In the genomic region with DNA sequence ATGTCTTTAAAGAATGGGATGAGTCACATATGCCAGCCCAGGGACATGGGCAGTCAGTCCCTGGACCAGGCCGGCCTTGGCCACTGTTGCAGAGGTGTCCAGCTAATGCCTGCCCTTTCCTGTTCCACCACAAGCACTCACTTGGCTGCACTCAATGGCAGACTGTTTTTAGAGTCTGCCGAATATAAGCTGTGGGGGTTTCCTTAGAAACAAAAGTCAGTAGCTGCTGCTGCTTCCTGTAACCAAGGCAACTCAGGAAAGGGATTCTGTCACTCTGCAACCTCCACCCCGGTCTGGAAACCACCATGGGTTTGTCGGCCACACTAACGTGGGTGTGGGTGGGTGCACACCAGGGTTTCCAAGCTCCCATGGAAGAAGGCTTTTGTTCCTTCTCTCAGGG, we compare ENCODE assay signal across 7 mouse cellular contexts.
DNase-seq lines count a peak whose midpoint lies in the region; ATAC-seq and TF ChIP-seq lines count a peak whose summit lies in the region.

No protein-coding gene starts in this region.

- no peaks in the 10 kb centered on the region for H3K27me3 ChIP-seq in CH12.LX (replicated peaks)
- no peaks in the 10 kb centered on the region for H3K27me3 ChIP-seq in kidney, postnatal 0 days (ENCODE audit: insufficient read depth, low read length)
- H3K27me3 ChIP-seq in splenic B cell, adult 2 months (ENCODE audit: control insufficient read depth, insufficient read depth, low read length, poor library complexity, severe bottlenecking): no peaks in the 10 kb centered on the region

- peaks cover 28 to 86% of the 10 kb centered on the region in 2 experiments for H3K4me1 ChIP-seq in CH12.LX (ENCODE audit: control insufficient read depth in 1 of 2, insufficient read depth in 2 of 2)
- peaks cover 13% of the 10 kb centered on the region for H3K4me1 ChIP-seq in kidney, postnatal 0 days (replicated peaks; ENCODE audit: insufficient read depth, low read length)

- in situ Hi-C loops in CH12.LX (cut with MboI; ENCODE audit: low pct_ligation_motif_present, low pct_unique_long_range_greater_than_20kb, low sequenced_read_pairs): no loop called here

- peak; percentile 51 to 62 for DNase-seq in B cell, adult 2 months
- peak; percentile 47 for DNase-seq in CH12.LX (ENCODE audit: extremely low read depth)
- peak; percentile 76 to 82 for DNase-seq in frontal cortex, postnatal 36 days (ENCODE audit: low spot score in 2 of 2)
- peak; percentile 69 for DNase-seq in kidney, postnatal 0 days (ENCODE audit: low spot score)
- peak; percentile 68 for DNase-seq in splenic B cell, adult 2 months (ENCODE audit: low read depth, low spot score)
- no peak for DNase-seq in cerebellum, postnatal 4 days (ENCODE audit: low spot score in 2 of 2)

- H3K36me3 ChIP-seq in CH12.LX (replicated peaks in 1 of 2; ENCODE audit: control insufficient read depth in 1 of 2, insufficient read depth in 1 of 2, low read length in 1 of 2) (peaks cover 0 to 51% of the 10 kb centered on the region in 2 experiments), macrophage (ENCODE audit: inconsistent target) (no peaks in the 10 kb centered on the region)
- no peaks in the 10 kb centered on the region for H3K36me3 ChIP-seq in kidney, postnatal 0 days (ENCODE audit: insufficient read depth, low read length)
- H3K36me3 ChIP-seq in splenic B cell, adult 2 months (ENCODE audit: control insufficient read depth, insufficient read depth, low read length, poor library complexity, severe bottlenecking): no peaks in the 10 kb centered on the region

- no peak overlapping the region; the same call in 1 of the 2 replicates for H3K4me2 ChIP-seq in CH12.LX (ENCODE audit: insufficient read depth, low read depth, poor library complexity, severe bottlenecking)
- H3K4me2 ChIP-seq in kidney, postnatal 0 days (ENCODE audit: low read length): no peak overlapping the region

- TF ChIP-seq RAD21 in CH12.LX (IDR thresholded peaks at IDR 0.05; ENCODE audit: low read depth, low read length): no peak

- H3K79me2 ChIP-seq in CH12.LX (replicated peaks; ENCODE audit: control insufficient read depth, extremely low read depth, insufficient read depth, poor library complexity, severe bottlenecking) (peaks cover 28% of the 10 kb centered on the region), macrophage (ENCODE audit: inconsistent target) (peaks cover 100% of the 10 kb centered on the region)

- dilution Hi-C loops in CH12.LX (cut with MboI; ENCODE audit: extremely low pct_ligation_motif_present, extremely low pct_unique_long_range_greater_than_20kb, low sequenced_read_pairs): no loop called here

- TF ChIP-seq EP300 in CH12.LX (IDR thresholded peaks at IDR 0.05; ENCODE audit: low read length): no peak

- H3K27ac ChIP-seq in CH12.LX (ENCODE audit: insufficient read depth, low read depth) (no peak overlapping the region), macrophage (peak overlapping the region; percentile 78)
- H3K27ac ChIP-seq in kidney, postnatal 0 days: peak overlapping the region; percentile 54

- TF ChIP-seq CTCF in CH12.LX (conservative IDR thresholded peaks at IDR 0.05 in 1 of 2, IDR thresholded peaks at IDR 0.05 in 1 of 2; ENCODE audit: low read depth in 2 of 2, low read length in 2 of 2): no peak
- no peak for TF ChIP-seq CTCF in kidney, postnatal 0 days (IDR thresholded peaks at IDR 0.05; ENCODE audit: low read depth)

- 29% methylated on average over 5 of the region's 5 CpGs for WGBS in kidney, postnatal 0 days
- WGBS in macrophage (ENCODE audit: missing documents): 5% methylated on average over 5 of the region's 5 CpGs

- no peak overlapping the region for H3K9ac ChIP-seq in CH12.LX (ENCODE audit: insufficient read depth, low read depth)
- no peak overlapping the region for H3K9ac ChIP-seq in kidney, postnatal 0 days (ENCODE audit: low read depth, low read length)

- H3K4me3 ChIP-seq in CH12.LX (replicated peaks in 1 of 3; ENCODE audit: low read depth in 2 of 3, low read length in 2 of 3, poor library complexity in 1 of 3) (no peak overlapping the region), macrophage (ENCODE audit: inconsistent target) (no peak overlapping the region)
- H3K4me3 ChIP-seq in kidney, postnatal 0 days (replicated peaks; ENCODE audit: low read depth, low read length): no peak overlapping the region

- ATAC-seq in kidney, postnatal 0 days (replicated peaks; ENCODE audit: low FRiP score, low read depth): no peak

- no peak for TF ChIP-seq POLR2A in CH12.LX (IDR thresholded peaks at IDR 0.05; ENCODE audit: low read depth, low read length)

- H3K9me3 ChIP-seq in CH12.LX (replicated peaks; ENCODE audit: low read length): no peaks in the 10 kb centered on the region
- no peaks in the 10 kb centered on the region for H3K9me3 ChIP-seq in kidney, postnatal 0 days (replicated peaks; ENCODE audit: low read length)

TF ChIP-seq in CH12.LX, 34 proteins besides CTCF, POLR2A, EP300 and RAD21:
- TF ChIP-seq ZNF384 (IDR thresholded peaks at IDR 0.05; ENCODE audit: low read depth, low read length) (no peak), MXI1 (IDR thresholded peaks at IDR 0.05; ENCODE audit: low read depth, low read length) (0 out of 2 replicates have a peak, but pooled peaks have one; percentile 25), ETS1 (conservative IDR thresholded peaks at IDR 0.05; ENCODE audit: low read depth, low read length) (no peak)
TF ChIP-seq in CH12.LX: peak in this region for 1.

Comparison
In these comparisons a context has a peak if more than half of its experiments do, and no peak if none do; other contexts are left out.
1. DNase-seq: peak in B cell, adult 2 months (2 of 2), CH12.LX (single experiment), frontal cortex, postnatal 36 days (2 of 2), kidney, postnatal 0 days (single experiment) and splenic B cell, adult 2 months (single experiment); none in cerebellum, postnatal 4 days (0 of 2).